Mouse (Mus musculus) liver, embryonic 15.5 days (tissue): ENCODE measurements at regions not wholly inside any gene's neighbourhood (a gene's known extent, or its start where the extent isn't known, plus 50 kb on each side); places are given as distances from the start of the nearest gene placed in this dataset.

Experiments
- ATAC-seq: fragments of 200-750 bp; cut with Nextera tagmentation; 2 replicates; pipeline ENCODE4 v1.8.0; 2017; ENCODE audit warnings: moderate number of reproducible peaks, mild to moderate bottlenecking, moderate library complexity; ENCODE audit not compliant: insufficient read depth
- H3K27ac ChIP-seq: fragments of 300-500 bp; sonication (generic); replicated peaks from 2 replicates; pipeline ENCODE4 v1.5.1; 2015; ENCODE audit warnings: mild to moderate bottlenecking, inconsistent platforms
- H3K27me3 ChIP-seq: fragments of 300-500 bp; sonication (generic); 2 replicates; pipeline ENCODE4 v1.6.1; 2015; ENCODE audit warnings: mild to moderate bottlenecking, inconsistent platforms
- H3K36me3 ChIP-seq: fragments of 300-500 bp; sonication (generic); replicated peaks from 2 replicates; pipeline ENCODE4 v1.6.1; 2015; ENCODE audit warnings: moderate library complexity, mild to moderate bottlenecking, inconsistent platforms
- H3K4me1 ChIP-seq: fragments of 300-500 bp; sonication (generic); replicated peaks from 2 replicates; pipeline ENCODE4 v1.6.1; 2015; ENCODE audit warnings: inconsistent platforms
- H3K4me2 ChIP-seq: fragments of 300-500 bp; sonication (generic); 2 replicates; pipeline ENCODE4 v1.6.1; 2015; ENCODE audit warnings: moderate library complexity, mild to moderate bottlenecking, inconsistent platforms
- H3K4me3 ChIP-seq: fragments of 300-500 bp; sonication (generic); replicated peaks from 2 replicates; pipeline ENCODE4 v1.5.1; 2015; ENCODE audit warnings: mild to moderate bottlenecking, inconsistent platforms
- H3K9ac ChIP-seq: fragments of 300-500 bp; sonication (generic); 2 replicates; pipeline ENCODE4 v1.6.1; 2015; ENCODE audit warnings: moderate library complexity, mild to moderate bottlenecking, inconsistent platforms
- H3K9me3 ChIP-seq: fragments of 300-500 bp; sonication (generic); replicated peaks from 2 replicates; pipeline ENCODE4 v1.6.1; 2016; ENCODE audit warnings: inconsistent platforms
- WGBS: fragments of 180-500 bp; shearing (Covaris S2); methylation state at CpG from one replicate; pipeline ENCODE4 v1.1.7; 2015; ENCODE audit warnings: mixed read lengths; ENCODE audit not compliant: insufficient replicate concordance; 5-methylcytosine and 5-hydroxymethylcytosine counted together

DNA sequence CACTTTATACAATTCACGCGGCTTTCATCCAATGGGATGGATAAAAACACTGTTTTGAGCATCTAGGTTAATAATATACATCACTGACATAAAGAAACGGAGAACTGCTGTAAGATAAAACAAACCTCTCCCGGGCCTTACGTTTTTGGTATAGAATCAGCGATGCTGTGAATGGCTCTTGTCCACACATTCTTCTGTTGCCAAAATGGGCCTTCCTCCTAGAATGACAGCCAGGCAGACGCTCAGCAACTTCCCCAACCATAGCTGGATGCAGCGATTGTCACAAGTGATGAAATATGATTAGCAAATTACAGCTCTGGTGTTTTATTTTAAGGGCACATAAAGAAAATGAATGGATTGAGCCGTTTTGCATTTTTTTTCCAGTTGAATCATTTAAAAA is 447.0 kb upstream of the Jarid2 start:
- no peaks in the 10 kb centered on the region for H3K27me3 ChIP-seq
- WGBS: 62% methylated on average over 9 of the region's 9 CpGs
- no peaks in the 10 kb centered on the region for H3K4me1 ChIP-seq
- H3K4me2 ChIP-seq: no peak overlapping the region
- ATAC-seq: no peak
- H3K36me3 ChIP-seq: no peaks in the 10 kb centered on the region
- H3K27ac ChIP-seq: no peak overlapping the region
- H3K9me3 ChIP-seq: no peaks in the 10 kb centered on the region
- no peak overlapping the region for H3K9ac ChIP-seq
- no peak overlapping the region for H3K4me3 ChIP-seq

DNA sequence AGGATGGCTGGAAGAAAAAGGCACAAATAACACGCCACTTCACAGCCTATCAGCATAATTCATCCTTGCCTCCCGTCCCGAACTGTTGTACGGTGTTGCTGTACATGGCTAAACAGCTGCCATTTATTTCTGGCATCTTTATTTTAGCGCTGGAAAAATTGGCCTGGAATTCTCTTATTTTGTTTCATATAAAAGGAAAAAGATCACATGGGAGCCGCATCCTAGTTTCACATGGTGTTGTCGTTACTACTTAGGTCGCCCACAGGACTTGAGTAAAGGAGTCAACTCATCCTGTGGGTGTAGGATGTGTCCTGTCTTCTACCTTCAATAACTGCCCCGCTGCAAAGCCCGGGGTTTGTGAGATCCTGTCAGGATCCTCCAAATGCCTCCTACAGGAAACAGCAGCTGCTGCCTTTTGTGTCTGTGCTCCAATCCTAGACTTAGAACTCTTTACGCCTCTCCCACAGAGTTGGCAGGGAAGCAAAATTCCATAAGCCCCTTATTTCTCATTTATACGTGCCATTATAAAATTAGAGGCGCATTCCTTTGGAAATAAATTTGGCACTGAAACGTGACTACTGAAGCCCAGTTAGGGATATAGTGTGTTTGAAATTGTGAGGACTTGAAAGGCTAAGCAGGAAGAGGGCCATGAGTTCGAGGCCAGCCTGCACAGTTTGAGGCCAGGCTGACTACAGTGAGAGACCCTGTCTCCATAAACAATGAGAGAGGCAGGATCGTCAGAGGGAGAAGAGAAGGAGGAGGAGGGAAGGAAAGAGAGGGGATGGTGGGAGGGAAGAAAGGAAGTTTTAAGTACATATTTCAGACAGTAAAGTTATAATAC is 446.3 kb upstream of the Jarid2 start:
- no peaks in the 10 kb centered on the region for H3K9me3 ChIP-seq
- no peak overlapping the region for H3K9ac ChIP-seq
- no peaks in the 10 kb centered on the region for H3K4me1 ChIP-seq
- 70% methylated on average over 16 of the region's 16 CpGs for WGBS
- no peak for ATAC-seq
- H3K4me2 ChIP-seq: no peak overlapping the region
- no peaks in the 10 kb centered on the region for H3K27me3 ChIP-seq
- no peak overlapping the region for H3K4me3 ChIP-seq
- H3K27ac ChIP-seq: no peak overlapping the region
- H3K36me3 ChIP-seq: no peaks in the 10 kb centered on the region

DNA sequence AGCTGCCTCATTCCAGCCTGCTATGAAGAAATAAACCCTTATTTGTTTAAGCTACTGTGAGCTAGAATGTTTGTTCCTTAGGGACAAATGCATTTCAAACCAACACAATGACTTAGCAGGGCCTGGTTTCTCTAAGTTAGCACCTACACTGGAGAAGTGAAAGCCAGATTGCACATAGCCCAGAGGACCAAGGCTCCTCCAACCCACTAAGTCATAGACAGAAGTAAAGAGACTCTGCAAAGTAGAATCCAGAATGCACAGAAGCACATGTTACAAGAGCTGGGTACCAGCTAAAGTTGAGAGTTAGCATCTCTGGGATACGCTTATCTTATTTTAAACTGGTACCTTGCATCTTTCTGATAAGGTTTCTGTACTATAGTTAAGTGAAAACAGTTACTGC is 443.4 kb upstream of the Jarid2 start:
- H3K27me3 ChIP-seq: no peaks in the 10 kb centered on the region
- H3K9ac ChIP-seq: no peak overlapping the region
- ATAC-seq: no peak
- H3K27ac ChIP-seq: no peak overlapping the region
- H3K36me3 ChIP-seq: no peaks in the 10 kb centered on the region
- H3K4me3 ChIP-seq: no peak overlapping the region
- no peak overlapping the region for H3K4me2 ChIP-seq
- WGBS: 61% methylated on average over 1 of the region's 1 CpGs
- no peaks in the 10 kb centered on the region; the same call in 1 of the 2 replicates for H3K9me3 ChIP-seq
- H3K4me1 ChIP-seq: no peaks in the 10 kb centered on the region

DNA sequence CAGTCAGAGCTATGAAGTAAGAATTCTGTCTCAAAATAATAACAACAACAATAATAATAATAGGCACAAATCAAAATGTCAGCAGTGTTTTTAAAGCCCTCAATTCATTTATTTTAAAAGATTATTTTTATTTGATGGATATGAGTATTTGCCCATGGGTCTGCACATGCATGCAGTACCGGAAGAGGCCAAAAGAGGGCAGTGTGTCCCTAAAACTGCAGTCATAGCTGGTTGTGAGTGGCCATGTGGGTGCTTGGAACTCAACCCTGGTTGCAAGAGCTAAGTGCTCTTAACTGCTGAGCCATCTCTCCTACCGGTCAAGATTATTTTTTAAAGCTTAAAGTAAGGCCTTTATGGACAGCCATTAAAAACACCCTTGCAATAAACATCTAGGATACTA is 439.1 kb upstream of the Jarid2 start:
- Histone ChIP-seq H3K4me3 (no peak overlapping the region), H3K9me3 (no peaks in the 10 kb centered on the region; the same call in 1 of the 2 replicates), H3K27ac (no peak overlapping the region), H3K4me1 (no peaks in the 10 kb centered on the region), H3K36me3 (no peaks in the 10 kb centered on the region), H3K27me3 (no peaks in the 10 kb centered on the region), H3K9ac (no peak overlapping the region), H3K4me2 (no peak overlapping the region)
- 73% methylated on average over 2 of the region's 2 CpGs for WGBS
- no peak for ATAC-seq

DNA sequence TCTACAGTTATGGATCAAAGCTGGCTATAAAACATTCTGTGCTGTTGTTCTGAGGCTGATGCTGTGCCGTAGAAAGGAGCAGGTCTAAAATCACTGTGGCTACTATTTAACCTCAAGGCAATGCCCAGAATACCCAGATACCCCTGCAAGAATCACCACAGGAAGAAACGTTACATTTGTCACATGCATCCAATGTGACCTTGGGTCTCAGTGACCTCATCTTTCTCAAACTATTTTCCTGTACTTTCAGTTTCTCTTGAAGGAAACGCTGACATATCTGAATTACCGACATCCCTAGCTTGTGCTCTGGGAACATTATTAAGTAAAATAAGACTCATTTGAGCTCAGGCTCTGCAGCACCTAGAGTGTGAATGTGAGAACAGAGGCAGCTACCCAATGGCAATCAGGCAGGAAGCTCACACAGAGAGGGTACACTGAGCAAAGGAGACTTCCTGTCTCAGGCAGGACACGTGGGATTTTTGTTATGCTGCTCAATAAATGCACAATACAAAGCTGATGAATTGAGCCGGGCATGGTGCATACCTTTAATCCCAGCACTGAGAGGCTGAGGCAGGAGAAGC is 436.7 kb upstream of the Jarid2 start:
- no peaks in the 10 kb centered on the region; the same call in 1 of the 2 replicates for H3K9me3 ChIP-seq
- no peaks in the 10 kb centered on the region for H3K36me3 ChIP-seq
- H3K9ac ChIP-seq: no peak overlapping the region
- no peaks in the 10 kb centered on the region for H3K27me3 ChIP-seq
- no peak overlapping the region for H3K4me2 ChIP-seq
- no peaks in the 10 kb centered on the region for H3K4me1 ChIP-seq
- ATAC-seq: no peak
- no peak overlapping the region for H3K27ac ChIP-seq
- WGBS: 35% methylated on average over 6 of the region's 6 CpGs
- no peak overlapping the region for H3K4me3 ChIP-seq

DNA sequence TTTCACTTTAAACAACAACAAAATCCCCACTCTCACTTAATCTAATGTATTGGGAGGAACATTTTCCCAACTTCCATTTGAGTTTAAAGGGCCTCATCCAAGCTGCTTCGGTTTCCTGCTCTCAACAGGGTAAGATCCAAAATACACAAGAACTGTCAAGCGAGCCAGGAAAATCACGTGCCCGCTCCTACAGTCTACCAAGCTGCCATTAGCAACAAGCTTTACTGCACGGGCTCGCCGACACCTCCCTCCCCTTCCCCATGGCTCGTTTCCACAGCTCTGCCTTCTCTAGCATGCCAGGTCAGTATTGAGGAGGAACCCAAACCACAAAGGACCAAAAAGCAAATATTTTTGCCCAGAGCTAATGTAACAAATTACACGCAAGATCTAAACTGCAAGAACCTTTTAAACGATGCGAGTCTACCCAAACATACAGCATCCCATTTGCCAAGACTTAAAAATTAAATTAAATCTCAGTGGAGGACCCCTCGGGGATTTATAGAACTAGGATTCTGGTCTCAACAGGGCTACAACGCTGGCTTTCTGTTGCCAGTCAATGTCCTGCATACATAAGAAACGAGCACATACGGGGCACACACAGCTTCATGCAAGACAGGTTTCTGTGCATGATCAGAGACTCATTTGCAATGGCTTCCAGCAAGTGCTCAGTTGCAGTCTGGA is 435.4 kb upstream of the Jarid2 start:
- H3K27me3 ChIP-seq: no peaks in the 10 kb centered on the region

DNA sequence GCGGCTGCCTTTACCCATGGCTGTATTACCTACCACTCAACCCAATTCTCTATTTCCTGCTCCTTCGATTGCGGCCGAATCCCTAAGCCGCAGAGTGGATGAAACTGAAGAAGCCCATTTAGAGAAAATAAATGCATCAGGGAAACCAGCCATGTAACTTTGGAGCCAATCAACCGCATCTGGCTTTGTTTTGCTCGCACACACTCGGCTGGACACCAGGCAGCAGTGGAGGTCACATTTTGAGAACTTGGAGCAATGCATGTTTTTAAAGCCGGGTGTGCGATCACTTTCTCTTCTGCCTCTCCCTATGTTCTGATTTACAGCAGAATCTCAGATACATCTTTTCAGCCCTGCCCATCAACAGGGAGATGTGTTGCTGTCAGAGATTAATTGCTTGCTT is 433.7 kb upstream of the Jarid2 start:
- 74% methylated on average over 10 of the region's 10 CpGs for WGBS
- H3K4me1 ChIP-seq: no peaks in the 10 kb centered on the region

More for the DNA sequence above, 435.4 kb upstream of the Jarid2 start:
- Histone ChIP-seq H3K4me1 (no peaks in the 10 kb centered on the region), H3K4me3 (no peak overlapping the region), H3K36me3 (no peaks in the 10 kb centered on the region), H3K27ac (no peak overlapping the region), H3K4me2 (no peak overlapping the region), H3K9ac (no peak overlapping the region), H3K9me3 (no peaks in the 10 kb centered on the region; the same call in 1 of the 2 replicates)
- no peak for ATAC-seq
- 74% methylated on average over 15 of the region's 15 CpGs for WGBS

DNA sequence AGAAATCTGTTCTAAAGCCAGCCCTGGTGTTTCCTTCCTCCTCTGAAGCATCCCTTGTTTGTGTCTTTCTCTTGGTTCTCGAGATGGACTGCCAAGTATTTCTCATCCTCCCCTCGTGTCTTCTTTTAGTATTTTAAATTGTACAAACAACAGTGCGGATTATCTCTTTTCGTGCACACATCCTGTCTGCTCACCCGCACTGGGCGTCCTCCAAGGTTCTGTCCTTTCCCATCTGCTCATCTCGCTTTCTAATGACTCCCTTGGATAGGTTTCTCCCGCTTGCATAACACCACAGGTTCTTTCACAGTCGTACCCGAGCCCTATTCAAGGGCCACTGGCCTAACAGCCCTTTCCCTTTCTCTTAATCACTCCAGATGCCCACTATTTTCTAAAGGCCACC is 428.7 kb upstream of the Jarid2 start:
- Histone ChIP-seq H3K4me2 (no peak overlapping the region), H3K27ac (no peak overlapping the region), H3K27me3 (no peaks in the 10 kb centered on the region), H3K9ac (no peak overlapping the region), H3K9me3 (no peaks in the 10 kb centered on the region), H3K4me3 (no peak overlapping the region), H3K4me1 (no peaks in the 10 kb centered on the region), H3K36me3 (no peaks in the 10 kb centered on the region)
- ATAC-seq: no peak
- WGBS: 40% methylated on average over 10 of the region's 10 CpGs

More for the DNA sequence above, 433.7 kb upstream of the Jarid2 start:
- ATAC-seq: no peak
- H3K27ac ChIP-seq: no peak overlapping the region
- no peaks in the 10 kb centered on the region for H3K27me3 ChIP-seq
- H3K36me3 ChIP-seq: no peaks in the 10 kb centered on the region
- H3K4me3 ChIP-seq: no peak overlapping the region
- no peaks in the 10 kb centered on the region; the same call in 1 of the 2 replicates for H3K9me3 ChIP-seq
- H3K4me2 ChIP-seq: no peak overlapping the region
- no peak overlapping the region for H3K9ac ChIP-seq

DNA sequence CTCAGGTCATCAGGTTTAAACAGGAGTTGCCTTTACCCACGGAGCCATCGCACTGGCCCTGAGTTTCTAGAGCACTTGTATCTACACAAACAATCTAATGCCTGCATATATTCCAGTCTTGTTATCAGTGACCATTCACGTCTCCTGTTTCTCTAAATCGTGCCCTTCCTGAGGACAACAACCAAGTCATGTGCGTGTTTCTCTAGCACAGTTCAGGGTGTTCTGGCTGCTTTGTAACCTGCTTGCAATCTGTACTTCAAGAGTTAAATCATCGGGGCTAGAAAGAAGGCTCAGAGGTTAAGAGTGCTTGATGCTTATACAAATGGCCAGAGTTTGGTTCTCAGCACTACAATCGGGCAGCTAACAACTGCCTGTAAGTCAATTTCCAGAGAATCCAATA is 428.1 kb upstream of the Jarid2 start:
- Histone ChIP-seq H3K27ac (no peak overlapping the region), H3K4me3 (no peak overlapping the region), H3K4me1 (no peaks in the 10 kb centered on the region), H3K4me2 (no peak overlapping the region), H3K9ac (no peak overlapping the region), H3K27me3 (no peaks in the 10 kb centered on the region), H3K9me3 (no peaks in the 10 kb centered on the region), H3K36me3 (no peaks in the 10 kb centered on the region)
- WGBS: 53% methylated on average over 7 of the region's 7 CpGs
- no peak for ATAC-seq

DNA sequence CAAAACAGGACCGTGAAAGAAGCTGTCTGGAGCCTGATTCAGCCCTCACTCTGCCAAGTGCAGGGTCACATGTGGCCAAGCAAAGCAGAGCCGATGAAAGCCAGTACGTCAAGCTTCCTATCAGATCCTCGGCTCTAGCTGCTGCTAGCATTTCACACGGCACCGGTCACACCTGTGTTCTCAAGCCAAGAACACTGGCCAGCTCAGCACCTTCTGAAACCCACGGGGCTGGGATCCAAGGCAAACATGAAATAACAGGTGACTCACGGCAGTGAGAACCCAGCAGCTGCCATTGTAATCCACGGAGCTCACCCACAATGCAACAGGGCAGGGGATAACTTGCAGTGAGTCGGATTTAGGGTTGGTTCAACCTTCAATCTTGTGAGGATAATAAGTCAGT is 427.3 kb upstream of the Jarid2 start:
- Histone ChIP-seq H3K9me3 (no peaks in the 10 kb centered on the region), H3K4me1 (no peaks in the 10 kb centered on the region), H3K9ac (no peak overlapping the region), H3K27me3 (no peaks in the 10 kb centered on the region), H3K27ac (no peak overlapping the region), H3K36me3 (no peaks in the 10 kb centered on the region), H3K4me2 (no peak overlapping the region), H3K4me3 (no peak overlapping the region)
- ATAC-seq: no peak
- WGBS: 65% methylated on average over 10 of the region's 10 CpGs

DNA sequence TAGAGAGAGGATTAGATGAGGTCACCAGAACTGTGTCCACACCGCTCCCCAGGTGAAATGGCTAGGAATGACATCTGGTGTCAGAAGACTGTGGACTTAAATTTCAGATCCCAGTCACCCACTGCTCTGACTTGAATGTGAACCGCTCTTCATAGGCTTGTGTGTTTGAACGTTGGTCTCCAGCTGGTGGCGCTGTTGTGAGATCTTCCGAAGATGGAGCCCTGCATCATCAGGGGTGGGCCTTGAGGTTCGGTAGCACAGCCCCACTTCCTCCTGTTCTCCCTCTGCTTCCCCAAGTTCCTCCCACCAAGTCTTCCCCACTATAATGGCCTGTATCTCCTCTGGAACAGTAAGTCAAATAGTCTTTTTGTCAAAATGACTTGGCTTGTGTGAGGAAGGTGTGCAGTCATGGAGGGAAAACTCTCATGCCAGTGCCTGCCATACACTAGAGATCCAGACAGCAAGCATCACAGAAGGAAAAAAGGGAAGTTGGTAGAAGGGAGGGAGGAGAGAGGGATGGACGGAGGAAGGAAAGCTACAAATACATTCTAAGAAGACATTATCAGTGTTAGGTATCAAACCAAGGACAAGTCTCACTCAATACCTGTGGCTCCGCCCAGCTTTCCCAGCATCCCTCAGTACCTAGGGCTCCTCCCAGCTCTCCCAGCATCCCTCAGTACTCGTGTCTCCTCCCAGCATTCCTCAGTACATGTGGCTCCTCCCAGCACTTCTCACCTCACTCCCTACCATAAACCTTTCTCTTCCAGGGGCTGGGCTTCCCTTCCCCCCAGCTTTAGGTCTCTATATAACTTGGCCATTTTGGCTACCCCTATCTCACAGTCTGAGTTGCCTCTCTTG is 423.9 kb upstream of the Jarid2 start:
- no peak overlapping the region for H3K27ac ChIP-seq
- H3K9me3 ChIP-seq: no peaks in the 10 kb centered on the region
- no peak overlapping the region for H3K4me2 ChIP-seq
- no peak overlapping the region for H3K9ac ChIP-seq
- no peaks in the 10 kb centered on the region for H3K36me3 ChIP-seq
- H3K4me1 ChIP-seq: no peaks in the 10 kb centered on the region
- WGBS: 44% methylated on average over 9 of the region's 9 CpGs
- no peaks in the 10 kb centered on the region for H3K27me3 ChIP-seq
- no peak for ATAC-seq
- no peak overlapping the region for H3K4me3 ChIP-seq
